Mouse (Mus musculus) kidney, adult 2 months (tissue): ENCODE data around the gene Casp2.

Experiments
- CTCF ChIP-seq: fragments of 200-500 bp; conservative IDR thresholded peaks from 2 replicates; pipeline ENCODE4 v1.5.1; 2011; ENCODE audit warnings: low read depth, mild to moderate bottlenecking, control low read depth, low read length, moderate library complexity, mixed read lengths; ENCODE audit not compliant: insufficient read depth, insufficient read length
- POLR2A ChIP-seq: fragments of 200-500 bp; IDR thresholded peaks from one replicate; pipeline ENCODE4 v1.6.1; 2011; ENCODE audit warnings: low read depth, low read length, control low read depth

- TF ChIP-seq POLR2A, result no peak
- no peak for TF ChIP-seq CTCF
Observed at GRCm38 (mm10) chr6:42260430-42260829, 4.4 kb upstream of the Casp2 start.
